Mouse (Mus musculus): ENCODE data around the gene Gm28490. TPM values are rescaled to one million over a fixed set of nuclear protein-coding genes. Genes with fewer than 3 reads are reported as not detected.
"Not testable (repeated sequence)": the region's sequence is repeated elsewhere in the genome, so short reads cannot be mapped to it uniquely, and the experiment has no call there.

Gene Gm28490
- not detected in 2 replicates for polyA plus RNA-seq (2016; fragmentation: Nextera tagmentation; extraction: Ambion mirVana)

- H3K9ac ChIP-seq; H3K27me3 ChIP-seq (replicated peaks); H3K4me2 ChIP-seq (replicated peaks); H3K27ac ChIP-seq; ATAC-seq (ENCODE audit: low FRiP score, low read depth); H3K4me3 ChIP-seq; H3K36me3 ChIP-seq; H3K4me1 ChIP-seq; H3K9me3 ChIP-seq: not testable (repeated sequence)
- WGBS: no CpG with 5 or more reads among the region's 8 CpGs
Observed at GRCm38 (mm10) chrY:31634656-31635055, at the start of gene Gm28490. Gm28490 (minus strand) TSS chrY:31634756.
